Mouse (Mus musculus): Measurements from ENCODE around the gene Rbfox2. TPM values are rescaled to one million over a fixed set of nuclear protein-coding genes. Genes with fewer than 3 reads are reported as not detected.

Rbfox2 gene
- polyA plus RNA-seq, 1 experiment from 2014 or later, result 81.9 TPM

DNA sequence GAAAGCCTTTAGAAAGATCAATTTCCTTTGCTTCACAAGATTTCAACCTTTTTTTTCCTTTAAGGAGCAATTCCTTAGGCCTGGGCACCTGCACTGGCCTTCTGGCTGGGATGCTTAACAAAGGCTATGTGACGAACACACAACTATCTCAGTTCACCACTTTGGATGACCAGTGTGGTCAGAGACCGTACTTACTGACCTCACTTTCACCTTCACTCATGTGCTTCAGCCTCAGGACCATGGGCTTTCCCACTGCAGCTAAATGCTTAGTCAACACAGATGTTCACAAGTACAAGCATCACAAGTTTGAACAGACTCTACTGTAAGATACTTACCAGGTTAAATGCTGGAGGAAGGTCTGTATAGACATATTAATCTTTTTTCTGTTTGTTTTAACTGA lies 194.4 kb downstream of the Rbfox2 start:
- ATAC-seq (replicated peaks; ENCODE audit: insufficient number of reproducible peaks, low FRiP score, low TSS enrichment, low read depth), result no peak
- WGBS, result 90% methylated on average over 2 of the region's 2 CpGs
- Histone ChIP-seq H3K9me3 (replicated peaks; ENCODE audit: control insufficient read depth, low read length) (no peaks in the 10 kb centered on the region), H3K9ac (replicated peaks; ENCODE audit: low read length) (no peak overlapping the region), H3K4me3 (ENCODE audit: low read depth, low read length) (no peak overlapping the region), H3K4me2 (ENCODE audit: low read depth, low read length) (no peak overlapping the region), H3K27ac (replicated peaks; ENCODE audit: low read depth, low read length) (no peak overlapping the region), H3K4me1 (ENCODE audit: control insufficient read depth, insufficient read depth, low read length) (no peaks in the 10 kb centered on the region), H3K36me3 (replicated peaks; ENCODE audit: control insufficient read depth, insufficient read depth, low read depth, low read length) (no peaks in the 10 kb centered on the region; the same call in none of the 2 replicates), H3K27me3 (ENCODE audit: control insufficient read depth, insufficient read depth, low read length) (no peaks in the 10 kb centered on the region)
- no peak for DNase-seq (ENCODE audit: low spot score)

DNA sequence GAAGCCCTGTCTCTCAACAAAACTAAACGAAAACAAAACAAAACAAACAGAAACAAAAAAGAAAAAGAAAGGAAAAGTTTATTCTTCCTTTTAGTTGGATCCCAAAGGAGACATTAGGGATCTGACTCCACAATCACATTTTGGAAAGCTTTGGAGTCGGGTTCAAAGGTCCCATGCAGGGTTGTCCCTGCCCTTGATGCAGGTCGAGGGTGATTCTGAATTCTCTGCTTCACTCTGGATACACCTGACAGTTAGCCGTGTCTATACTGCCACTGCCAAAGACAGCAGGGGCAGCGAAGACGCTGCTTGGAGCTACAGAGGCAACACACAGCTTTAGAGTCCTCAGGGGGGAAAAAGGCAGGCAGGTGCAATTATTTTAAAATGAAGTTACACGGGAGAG lies 194.9 kb downstream of the Rbfox2 start:
- ATAC-seq (replicated peaks; ENCODE audit: insufficient number of reproducible peaks, low FRiP score, low TSS enrichment, low read depth) (no peak), DNase-seq (ENCODE audit: low spot score) (no peak)
- H3K4me2 ChIP-seq (ENCODE audit: low read depth, low read length), result no peak overlapping the region
- 85% methylated on average over 7 of the region's 7 CpGs for WGBS
- no peaks in the 10 kb centered on the region for H3K9me3 ChIP-seq (replicated peaks; ENCODE audit: control insufficient read depth, low read length)
- H3K4me3 ChIP-seq (ENCODE audit: low read depth, low read length), result no peak overlapping the region
- H3K27me3 ChIP-seq (ENCODE audit: control insufficient read depth, insufficient read depth, low read length), result no peaks in the 10 kb centered on the region
- no peaks in the 10 kb centered on the region for H3K4me1 ChIP-seq (ENCODE audit: control insufficient read depth, insufficient read depth, low read length)
- H3K9ac ChIP-seq (replicated peaks; ENCODE audit: low read length), result no peak overlapping the region
- H3K27ac ChIP-seq (replicated peaks; ENCODE audit: low read depth, low read length), result no peak overlapping the region
- no peaks in the 10 kb centered on the region; the same call in none of the 2 replicates for H3K36me3 ChIP-seq (replicated peaks; ENCODE audit: control insufficient read depth, insufficient read depth, low read depth, low read length)

DNA sequence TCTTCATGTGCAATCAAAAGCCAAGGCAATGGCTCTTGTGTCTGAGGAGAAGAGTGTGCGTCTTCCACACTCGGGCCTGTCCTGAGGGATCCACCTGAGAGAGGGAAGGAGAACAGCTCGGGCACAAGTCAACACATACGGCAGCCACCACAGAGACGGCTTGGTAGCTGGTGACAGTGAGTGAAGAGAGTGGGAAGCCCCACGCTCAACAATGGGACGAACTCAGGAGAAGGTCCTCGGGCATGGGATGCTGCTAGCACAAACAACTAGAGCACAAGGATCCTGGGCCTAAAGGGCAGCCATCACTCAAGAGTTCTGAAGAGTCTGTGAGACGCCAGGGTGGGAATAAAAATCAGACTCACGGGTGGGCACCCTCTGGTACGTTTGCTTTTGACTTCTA lies 196.4 kb downstream of the Rbfox2 start:
- Histone ChIP-seq H3K4me2 (ENCODE audit: low read depth, low read length) (no peak overlapping the region), H3K36me3 (replicated peaks; ENCODE audit: control insufficient read depth, insufficient read depth, low read depth, low read length) (no peaks in the 10 kb centered on the region; the same call in none of the 2 replicates), H3K9me3 (replicated peaks; ENCODE audit: control insufficient read depth, low read length) (no peaks in the 10 kb centered on the region), H3K4me3 (ENCODE audit: low read depth, low read length) (no peak overlapping the region), H3K27ac (replicated peaks; ENCODE audit: low read depth, low read length) (no peak overlapping the region), H3K4me1 (ENCODE audit: control insufficient read depth, insufficient read depth, low read length) (no peaks in the 10 kb centered on the region), H3K9ac (replicated peaks; ENCODE audit: low read length) (no peak overlapping the region), H3K27me3 (ENCODE audit: control insufficient read depth, insufficient read depth, low read length) (no peaks in the 10 kb centered on the region)
- no peak for DNase-seq (ENCODE audit: low spot score)
- ATAC-seq (replicated peaks; ENCODE audit: insufficient number of reproducible peaks, low FRiP score, low TSS enrichment, low read depth), result no peak
- 87% methylated on average over 11 of the region's 11 CpGs for WGBS

DNA sequence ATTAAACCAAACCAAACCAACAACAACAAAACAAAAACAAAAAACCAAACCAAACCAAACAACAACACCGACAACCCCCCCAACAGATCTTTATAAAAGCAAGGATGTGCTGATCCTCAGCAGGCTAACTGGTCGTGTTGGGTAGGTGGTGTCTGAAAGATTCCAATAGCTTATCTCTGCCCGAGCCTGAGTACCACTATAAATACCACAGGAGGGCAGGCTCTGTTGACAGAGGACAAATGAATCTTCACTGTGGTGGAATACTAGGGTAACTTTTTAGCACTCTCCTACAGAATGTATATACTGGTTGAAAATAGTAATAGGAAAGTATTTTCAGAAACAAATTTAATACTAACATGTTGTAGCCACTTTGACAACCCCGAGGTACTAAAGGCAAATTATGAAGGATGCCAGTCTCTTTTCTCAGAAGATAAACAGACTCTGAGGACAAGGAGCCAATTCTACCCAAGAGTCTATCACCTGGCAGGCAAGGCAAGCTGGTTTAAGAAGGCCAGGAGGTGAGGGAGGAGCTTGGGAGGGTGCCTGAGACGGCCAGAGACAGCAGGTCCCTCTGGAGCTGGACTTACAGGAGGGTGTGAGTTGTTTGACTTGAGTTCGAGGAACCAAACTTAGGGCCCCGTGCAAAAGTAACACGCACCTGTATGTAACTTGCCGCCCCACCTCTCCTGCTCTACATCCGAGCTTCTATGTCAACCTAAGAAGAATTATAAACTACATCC lies 199.5 kb downstream of the Rbfox2 start:
- ATAC-seq (replicated peaks; ENCODE audit: insufficient number of reproducible peaks, low FRiP score, low TSS enrichment, low read depth), result no peak

DNA sequence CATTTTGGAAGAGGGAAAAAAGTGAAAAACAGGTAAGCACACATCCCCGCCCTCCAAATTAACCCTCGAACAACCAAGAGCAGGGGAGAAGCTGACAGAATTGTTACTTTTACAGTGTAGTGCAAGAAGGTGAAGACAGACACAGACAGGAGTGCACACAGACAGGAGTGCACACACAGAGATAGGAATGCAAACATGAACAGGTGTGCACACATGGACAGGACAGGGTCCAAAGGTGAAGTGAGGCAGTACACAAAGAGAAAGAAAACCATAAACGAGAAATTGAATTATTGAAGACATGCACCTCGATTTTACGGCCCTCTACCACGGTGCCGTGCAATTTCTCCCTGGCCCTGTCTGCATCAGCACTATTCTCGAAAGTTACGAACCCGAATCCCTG lies 201.5 kb downstream of the Rbfox2 start:
- Histone ChIP-seq H3K9me3 (replicated peaks; ENCODE audit: control insufficient read depth, low read length) (no peaks in the 10 kb centered on the region), H3K4me1 (ENCODE audit: control insufficient read depth, insufficient read depth, low read length) (no peaks in the 10 kb centered on the region), H3K4me2 (ENCODE audit: low read depth, low read length) (no peak overlapping the region), H3K4me3 (ENCODE audit: low read depth, low read length) (no peak overlapping the region), H3K27me3 (ENCODE audit: control insufficient read depth, insufficient read depth, low read length) (no peaks in the 10 kb centered on the region), H3K36me3 (replicated peaks; ENCODE audit: control insufficient read depth, insufficient read depth, low read depth, low read length) (no peaks in the 10 kb centered on the region; the same call in 1 of the 2 replicates), H3K9ac (replicated peaks; ENCODE audit: low read length) (no peak overlapping the region), H3K27ac (replicated peaks; ENCODE audit: low read depth, low read length) (no peak overlapping the region)
- no peak for ATAC-seq (replicated peaks; ENCODE audit: insufficient number of reproducible peaks, low FRiP score, low TSS enrichment, low read depth)
- DNase-seq (ENCODE audit: low spot score), result no peak
- WGBS, result 88% methylated on average over 10 of the region's 10 CpGs

More for the DNA sequence above, 199.5 kb downstream of the Rbfox2 start:
- no peak overlapping the region for H3K4me2 ChIP-seq (ENCODE audit: low read depth, low read length)
- no peak overlapping the region for H3K4me3 ChIP-seq (ENCODE audit: low read depth, low read length)
- H3K9ac ChIP-seq (replicated peaks; ENCODE audit: low read length), result no peak overlapping the region
- no peak overlapping the region for H3K27ac ChIP-seq (replicated peaks; ENCODE audit: low read depth, low read length)
- no peaks in the 10 kb centered on the region for H3K9me3 ChIP-seq (replicated peaks; ENCODE audit: control insufficient read depth, low read length)
- 86% methylated on average over 10 of the region's 10 CpGs for WGBS
- no peaks in the 10 kb centered on the region for H3K4me1 ChIP-seq (ENCODE audit: control insufficient read depth, insufficient read depth, low read length)
- no peak for DNase-seq (ENCODE audit: low spot score)
- no peaks in the 10 kb centered on the region for H3K27me3 ChIP-seq (ENCODE audit: control insufficient read depth, insufficient read depth, low read length)
- H3K36me3 ChIP-seq (replicated peaks; ENCODE audit: control insufficient read depth, insufficient read depth, low read depth, low read length), result no peaks in the 10 kb centered on the region; the same call in 1 of the 2 replicates

DNA sequence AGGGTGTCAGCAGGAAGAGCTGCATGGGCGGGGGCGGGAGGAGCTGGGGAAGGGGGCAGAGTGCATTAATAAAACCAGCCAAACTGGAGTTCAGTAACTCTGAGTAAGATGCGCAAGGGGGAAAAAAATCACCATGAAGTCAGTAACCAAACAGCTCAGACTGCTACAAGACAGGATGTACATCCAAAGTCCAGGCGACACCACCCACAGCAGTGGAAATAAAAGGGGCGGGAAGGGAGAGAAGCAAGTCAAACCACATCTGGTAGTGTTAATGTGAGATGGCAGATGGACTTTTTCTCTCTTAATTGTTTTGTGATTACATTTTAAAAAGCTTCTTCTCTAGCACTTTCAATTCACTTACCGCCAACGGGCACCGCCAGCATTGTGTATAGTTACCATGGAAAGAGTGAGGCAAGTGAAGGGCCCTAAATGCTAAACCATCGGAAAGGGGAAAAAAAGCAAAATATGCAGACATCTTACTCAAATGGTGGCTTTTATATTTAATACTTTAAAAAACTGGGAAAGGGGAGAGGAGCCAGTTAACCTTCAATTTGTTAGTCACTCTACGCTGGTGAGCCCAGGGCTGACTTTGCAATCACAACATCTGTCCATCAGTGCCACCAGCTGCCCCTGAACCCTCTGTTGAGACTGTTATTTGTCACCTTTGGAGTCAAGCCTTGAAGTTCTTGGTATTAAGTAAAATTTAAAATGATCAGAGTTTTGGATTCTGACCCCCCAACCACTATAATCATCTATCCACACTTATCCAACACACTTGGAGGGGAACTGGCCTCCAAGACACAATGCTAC lies 202.2 kb downstream of the Rbfox2 start:
- no peak for DNase-seq (ENCODE audit: low spot score)
- 79% methylated on average over 10 of the region's 10 CpGs for WGBS

DNA sequence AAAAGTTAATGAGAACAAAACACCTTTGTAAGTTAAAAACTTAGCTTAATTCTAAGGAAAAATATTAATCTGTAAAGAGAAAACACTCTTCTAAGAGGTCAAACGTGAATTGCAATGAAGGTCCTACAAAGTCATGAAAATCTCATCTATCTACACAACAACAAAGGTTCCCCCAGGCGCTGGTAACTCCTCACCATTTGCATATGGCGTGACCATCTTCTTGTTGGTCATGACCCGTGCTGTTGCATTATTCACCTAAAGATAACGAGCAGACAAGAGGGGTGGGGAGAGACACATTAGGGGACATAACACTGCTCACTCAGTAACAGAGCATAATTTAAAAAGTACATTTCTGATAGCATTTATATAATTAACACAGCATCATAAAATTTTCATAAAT lies 204.1 kb downstream of the Rbfox2 start:
- Histone ChIP-seq H3K9ac (replicated peaks; ENCODE audit: low read length) (no peak overlapping the region), H3K4me2 (ENCODE audit: low read depth, low read length) (no peak overlapping the region), H3K27ac (replicated peaks; ENCODE audit: low read depth, low read length) (no peak overlapping the region), H3K36me3 (replicated peaks; ENCODE audit: control insufficient read depth, insufficient read depth, low read depth, low read length) (peaks cover 6% of the 10 kb centered on the region; the same call in 1 of the 2 replicates), H3K9me3 (replicated peaks; ENCODE audit: control insufficient read depth, low read length) (no peaks in the 10 kb centered on the region), H3K27me3 (ENCODE audit: control insufficient read depth, insufficient read depth, low read length) (no peaks in the 10 kb centered on the region), H3K4me3 (ENCODE audit: low read depth, low read length) (no peak overlapping the region), H3K4me1 (ENCODE audit: control insufficient read depth, insufficient read depth, low read length) (no peaks in the 10 kb centered on the region)
- WGBS, result 85% methylated on average over 5 of the region's 5 CpGs
- no peak for DNase-seq (ENCODE audit: low spot score)
- no peak for ATAC-seq (replicated peaks; ENCODE audit: insufficient number of reproducible peaks, low FRiP score, low TSS enrichment, low read depth)

More for the DNA sequence above, 202.2 kb downstream of the Rbfox2 start:
- no peaks in the 10 kb centered on the region for H3K27me3 ChIP-seq (ENCODE audit: control insufficient read depth, insufficient read depth, low read length)
- H3K4me1 ChIP-seq (ENCODE audit: control insufficient read depth, insufficient read depth, low read length), result no peaks in the 10 kb centered on the region
- H3K4me2 ChIP-seq (ENCODE audit: low read depth, low read length), result no peak overlapping the region
- no peak overlapping the region for H3K27ac ChIP-seq (replicated peaks; ENCODE audit: low read depth, low read length)
- no peaks in the 10 kb centered on the region; the same call in 1 of the 2 replicates for H3K36me3 ChIP-seq (replicated peaks; ENCODE audit: control insufficient read depth, insufficient read depth, low read depth, low read length)
- no peak overlapping the region for H3K9ac ChIP-seq (replicated peaks; ENCODE audit: low read length)
- ATAC-seq (replicated peaks; ENCODE audit: insufficient number of reproducible peaks, low FRiP score, low TSS enrichment, low read depth), result no peak
- no peaks in the 10 kb centered on the region for H3K9me3 ChIP-seq (replicated peaks; ENCODE audit: control insufficient read depth, low read length)
- no peak overlapping the region for H3K4me3 ChIP-seq (ENCODE audit: low read depth, low read length)

DNA sequence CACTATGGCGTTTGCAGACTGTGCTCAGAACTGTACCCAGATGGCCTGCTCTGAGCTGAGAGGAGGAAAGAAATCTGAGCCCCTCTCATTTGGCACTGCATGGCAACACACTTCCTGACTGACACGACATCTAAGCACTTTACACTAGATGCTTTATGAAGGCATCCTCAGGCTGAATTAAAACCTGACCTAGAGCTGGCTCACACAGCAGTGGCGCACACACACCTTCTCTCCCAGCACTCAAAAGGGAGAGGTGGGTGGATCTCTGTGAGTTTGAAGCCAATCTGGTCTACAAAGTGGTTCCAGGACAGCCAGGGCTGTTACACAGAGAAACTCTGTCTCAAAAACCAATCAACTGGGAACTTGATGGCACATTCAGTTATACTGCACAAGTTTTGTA lies 207.0 kb downstream of the Rbfox2 start:
- DNase-seq (ENCODE audit: low spot score), result peak; percentile 26
- Histone ChIP-seq H3K27ac (replicated peaks; ENCODE audit: low read depth, low read length) (no peak overlapping the region), H3K36me3 (replicated peaks; ENCODE audit: control insufficient read depth, insufficient read depth, low read depth, low read length) (peaks cover 11% of the 10 kb centered on the region)

More for the DNA sequence above, 207.0 kb downstream of the Rbfox2 start:
- Histone ChIP-seq H3K4me2 (ENCODE audit: low read depth, low read length) (no peak overlapping the region), H3K9ac (replicated peaks; ENCODE audit: low read length) (no peak overlapping the region), H3K4me1 (ENCODE audit: control insufficient read depth, insufficient read depth, low read length) (no peaks in the 10 kb centered on the region), H3K9me3 (replicated peaks; ENCODE audit: control insufficient read depth, low read length) (no peaks in the 10 kb centered on the region), H3K4me3 (ENCODE audit: low read depth, low read length) (no peak overlapping the region), H3K27me3 (ENCODE audit: control insufficient read depth, insufficient read depth, low read length) (no peaks in the 10 kb centered on the region)
- no peak for ATAC-seq (replicated peaks; ENCODE audit: insufficient number of reproducible peaks, low FRiP score, low TSS enrichment, low read depth)
- 45% methylated on average over 3 of the region's 3 CpGs for WGBS

Data from embryonic facial prominence, embryonic 11.5 days (tissue).